Mouse (Mus musculus): ENCODE results near the gene Xylb. TPM values are rescaled to one million over a fixed set of nuclear protein-coding genes. Genes with fewer than 3 reads are reported as not detected.

Gene Xylb
- polyA plus RNA-seq, 1 experiment from 2014 or later: 5.1 TPM

DNA sequence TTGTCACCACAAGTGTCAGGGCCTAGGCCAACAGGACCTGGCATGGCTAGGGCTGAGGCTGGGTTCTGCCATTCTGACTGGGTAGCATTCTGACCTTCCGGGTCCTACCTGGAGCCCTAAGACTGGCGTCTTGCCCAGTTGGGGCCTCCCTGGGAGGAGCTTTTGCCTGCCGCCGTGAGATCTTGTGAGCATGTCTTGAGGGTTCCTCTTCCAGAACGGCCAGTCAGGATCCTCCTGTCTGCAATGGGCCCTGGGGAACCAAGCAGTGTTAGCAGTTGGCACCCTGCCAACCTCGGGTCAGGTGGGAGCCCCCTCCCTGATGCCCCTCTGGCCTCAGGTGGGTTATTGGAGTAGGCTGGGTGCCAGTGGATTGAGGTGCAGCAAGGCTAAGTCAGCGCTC, 69.3 kb downstream of the Xylb start:
- Histone ChIP-seq H3K4me3 (ENCODE audit: low read length) (no peak overlapping the region), H3K4me1 (replicated peaks; ENCODE audit: control insufficient read depth, insufficient read depth, low read length) (peaks cover 30% of the 10 kb centered on the region), H3K27me3 (ENCODE audit: control insufficient read depth, insufficient read depth, low read depth, low read length) (no peaks in the 10 kb centered on the region), H3K27ac (ENCODE audit: low read length) (peak overlapping the region; percentile 78), H3K4me2 (ENCODE audit: low read depth, low read length) (no peak overlapping the region), H3K9ac (ENCODE audit: low read length) (0 out of 2 replicates have a peak overlapping the region, but pooled peaks have one; percentile 3), H3K9me3 (ENCODE audit: control insufficient read depth, low read length) (no peaks in the 10 kb centered on the region), H3K36me3 (ENCODE audit: control insufficient read depth, insufficient read depth, low read length) (peaks cover 2% of the 10 kb centered on the region; the same call in 1 of the 2 replicates)
- ATAC-seq (ENCODE audit: low read depth): 0 out of 2 replicates have a peak, but pooled peaks have one; percentile 5
- 42% methylated on average over 7 of the region's 7 CpGs for WGBS

DNA sequence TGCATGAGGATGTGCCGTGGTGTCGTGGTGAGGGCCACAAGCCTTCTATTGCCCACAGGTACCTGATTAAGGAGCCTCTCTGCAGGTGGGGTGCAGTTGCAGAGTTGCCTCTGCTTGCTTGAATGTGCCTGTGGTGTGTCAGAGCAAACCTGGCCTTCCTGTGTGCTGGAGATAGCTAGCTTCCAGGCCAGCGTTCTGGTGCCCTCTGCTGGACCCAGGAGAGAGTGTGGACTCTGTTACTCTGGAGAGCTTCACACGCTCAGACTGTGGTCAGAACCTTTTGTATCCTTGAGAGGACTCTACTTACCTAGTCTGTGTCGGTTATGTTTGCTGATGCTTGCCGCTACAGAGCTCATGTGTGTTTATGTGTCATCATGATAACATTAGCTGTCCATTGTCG, 73.1 kb downstream of the Xylb start:
- peaks cover 18% of the 10 kb centered on the region for H3K4me1 ChIP-seq (replicated peaks; ENCODE audit: control insufficient read depth, insufficient read depth, low read length)
- WGBS: 40% methylated on average over 6 of the region's 7 CpGs
- H3K9me3 ChIP-seq (ENCODE audit: control insufficient read depth, low read length): no peaks in the 10 kb centered on the region
- no peak overlapping the region for H3K4me2 ChIP-seq (ENCODE audit: low read depth, low read length)
- H3K36me3 ChIP-seq (ENCODE audit: control insufficient read depth, insufficient read depth, low read length): peaks cover 14% of the 10 kb centered on the region
- H3K4me3 ChIP-seq (ENCODE audit: low read length): no peak overlapping the region
- H3K27me3 ChIP-seq (ENCODE audit: control insufficient read depth, insufficient read depth, low read depth, low read length): no peaks in the 10 kb centered on the region
- ATAC-seq (ENCODE audit: low read depth): peak; percentile 71
- no peak overlapping the region for H3K27ac ChIP-seq (ENCODE audit: low read length)
- H3K9ac ChIP-seq (ENCODE audit: low read length): no peak overlapping the region

DNA sequence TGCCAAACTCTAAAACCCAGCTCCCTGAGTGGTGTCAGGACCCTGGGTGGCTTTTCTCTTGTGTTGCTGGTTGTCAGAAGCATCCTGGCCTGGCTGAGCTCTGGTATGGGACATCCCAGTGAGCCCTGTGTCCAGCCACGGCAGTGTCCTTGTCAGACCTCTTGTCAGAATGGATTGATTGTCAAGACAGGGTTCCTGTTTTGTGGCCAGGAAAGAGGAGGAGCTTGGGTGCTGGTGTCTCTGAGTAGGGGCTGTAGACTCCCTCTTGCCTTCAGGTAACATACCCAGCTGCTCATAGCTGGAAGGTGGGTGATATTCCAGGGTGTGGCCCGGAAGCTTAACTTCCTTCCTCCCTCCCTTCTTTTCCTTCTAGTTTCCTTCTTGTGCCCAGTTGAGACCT, 78.7 kb downstream of the Xylb start:
- H3K27ac ChIP-seq (ENCODE audit: low read length): no peak overlapping the region
- no peaks in the 10 kb centered on the region for H3K9me3 ChIP-seq (ENCODE audit: control insufficient read depth, low read length)
- H3K9ac ChIP-seq (ENCODE audit: low read length): no peak overlapping the region
- peaks cover 15% of the 10 kb centered on the region for H3K36me3 ChIP-seq (ENCODE audit: control insufficient read depth, insufficient read depth, low read length)
- no peak overlapping the region for H3K4me3 ChIP-seq (ENCODE audit: low read length)
- no peaks in the 10 kb centered on the region for H3K4me1 ChIP-seq (replicated peaks; ENCODE audit: control insufficient read depth, insufficient read depth, low read length)
- WGBS: 53% methylated on average over 2 of the region's 2 CpGs
- H3K27me3 ChIP-seq (ENCODE audit: control insufficient read depth, insufficient read depth, low read depth, low read length): no peaks in the 10 kb centered on the region
- ATAC-seq (ENCODE audit: low read depth): no peak
- no peak overlapping the region for H3K4me2 ChIP-seq (ENCODE audit: low read depth, low read length)

GRCm38 (mm10) chr9:119438065-119438464, 80.9 kb downstream of the Xylb start:
- Histone ChIP-seq H3K27me3 (ENCODE audit: control insufficient read depth, insufficient read depth, low read depth, low read length) (no peaks in the 10 kb centered on the region), H3K9me3 (ENCODE audit: control insufficient read depth, low read length) (no peaks in the 10 kb centered on the region), H3K4me3 (ENCODE audit: low read length) (no peak overlapping the region), H3K36me3 (ENCODE audit: control insufficient read depth, insufficient read depth, low read length) (peaks cover 9% of the 10 kb centered on the region), H3K4me2 (ENCODE audit: low read depth, low read length) (no peak overlapping the region), H3K27ac (ENCODE audit: low read length) (no peak overlapping the region), H3K9ac (ENCODE audit: low read length) (no peak overlapping the region), H3K4me1 (replicated peaks; ENCODE audit: control insufficient read depth, insufficient read depth, low read length) (no peaks in the 10 kb centered on the region)
- ATAC-seq (ENCODE audit: low read depth): no peak
- 89% methylated on average over 12 of the region's 12 CpGs for WGBS

DNA sequence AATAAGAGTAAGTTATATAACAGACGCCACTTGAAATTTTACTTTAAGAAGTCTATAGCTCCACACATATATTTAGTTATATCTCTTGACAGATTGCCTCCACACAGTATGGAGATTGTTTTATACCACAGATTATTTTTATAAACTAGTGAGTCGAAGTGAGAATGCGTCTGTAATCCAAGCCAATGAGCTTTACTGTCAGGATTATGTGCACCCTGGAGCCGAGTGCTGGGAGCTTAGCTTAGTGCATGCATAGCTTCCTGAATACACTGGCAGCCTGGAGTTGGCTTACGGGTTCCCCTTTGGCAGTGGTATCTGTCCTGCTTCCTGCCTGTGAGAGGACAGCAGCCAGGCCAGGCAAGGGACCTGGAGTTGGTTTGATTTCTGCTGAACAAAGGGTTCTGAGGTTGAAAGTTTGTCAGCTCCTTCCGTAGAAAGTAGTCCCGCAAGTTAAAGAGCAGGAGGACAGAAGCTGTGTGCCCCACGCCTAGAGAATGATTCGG, 81.4 kb downstream of the Xylb start:
- no peak overlapping the region for H3K4me2 ChIP-seq (ENCODE audit: low read depth, low read length)
- H3K27ac ChIP-seq (ENCODE audit: low read length): no peak overlapping the region
- no peaks in the 10 kb centered on the region for H3K4me1 ChIP-seq (replicated peaks; ENCODE audit: control insufficient read depth, insufficient read depth, low read length)
- no peak for ATAC-seq (ENCODE audit: low read depth)
- no peak overlapping the region for H3K4me3 ChIP-seq (ENCODE audit: low read length)
- no peaks in the 10 kb centered on the region for H3K9me3 ChIP-seq (ENCODE audit: control insufficient read depth, low read length)
- peaks cover 7% of the 10 kb centered on the region for H3K36me3 ChIP-seq (ENCODE audit: control insufficient read depth, insufficient read depth, low read length)
- WGBS: 91% methylated on average over 9 of the region's 9 CpGs
- H3K27me3 ChIP-seq (ENCODE audit: control insufficient read depth, insufficient read depth, low read depth, low read length): no peaks in the 10 kb centered on the region
- no peak overlapping the region for H3K9ac ChIP-seq (ENCODE audit: low read length)

Other genes starting within 250 kb of the Xylb start
- 1.3 and 2.5 TPM in 2 replicates for gene Acaa1b, start 200.3 kb upstream of the Xylb start, polyA plus RNA-seq (2015; fragmentation: Nextera tagmentation; extraction: Ambion mirVana)
- not detected in 2 replicates for gene Gm47289, start 198.2 kb upstream of the Xylb start, polyA plus RNA-seq (2015; fragmentation: Nextera tagmentation; extraction: Ambion mirVana)
- not detected in 2 replicates for gene Slc22a13, start 148.3 kb upstream of the Xylb start, polyA plus RNA-seq (2015; fragmentation: Nextera tagmentation; extraction: Ambion mirVana)
- 9.3 and 9.8 TPM in 2 replicates for gene Oxsr1, start 35.0 kb upstream of the Xylb start, polyA plus RNA-seq (2015; fragmentation: Nextera tagmentation; extraction: Ambion mirVana)
- 111 and 123 TPM in 2 replicates for gene Acaa1a, start 17.7 kb upstream of the Xylb start, polyA plus RNA-seq (2015; fragmentation: Nextera tagmentation; extraction: Ambion mirVana)
- 36.5 and 36.9 TPM in 2 replicates for gene Myd88, start 16.0 kb upstream of the Xylb start, polyA plus RNA-seq (2015; fragmentation: Nextera tagmentation; extraction: Ambion mirVana)
- gene Slc22a14, start 8.2 kb downstream of the Xylb start, polyA plus RNA-seq (2015; fragmentation: Nextera tagmentation; extraction: Ambion mirVana): 0.06 and 0.13 TPM in 2 replicates
- 7.1 and 10.8 TPM in 2 replicates for gene Acvr2b, start 44.7 kb downstream of the Xylb start, polyA plus RNA-seq (2015; fragmentation: Nextera tagmentation; extraction: Ambion mirVana)
- gene Exog, start 87.6 kb downstream of the Xylb start, polyA plus RNA-seq (2015; fragmentation: Nextera tagmentation; extraction: Ambion mirVana): 23.5 and 27.3 TPM in 2 replicates
- gene Scn5a, start 221.6 kb downstream of the Xylb start, polyA plus RNA-seq (2015; fragmentation: Nextera tagmentation; extraction: Ambion mirVana): 0.67 and 0.80 TPM in 2 replicates

Measured in lung, embryonic 16.5 days (tissue).